Mouse (Mus musculus) erythroblast, embryonic 14.5 days (primary cell): ENCODE results near the gene Mymx. TPM values are rescaled to one million over a fixed set of nuclear protein-coding genes. Genes with fewer than 3 reads are reported as not detected.

ENCODE experiments used
- H3K27me3 ChIP-seq: 2 replicates; pipeline ENCODE4 v1.6.1; 2012; ENCODE audit warnings: inconsistent platforms; ENCODE audit not compliant: control insufficient read depth
- H3K36me3 ChIP-seq: 2 replicates; pipeline ENCODE4 v1.6.1; 2012; ENCODE audit warnings: mild to moderate bottlenecking, inconsistent platforms; ENCODE audit not compliant: control insufficient read depth
- H3K4me1 ChIP-seq: 2 replicates; pipeline ENCODE4 v1.6.1; 2012; ENCODE audit warnings: inconsistent platforms; ENCODE audit not compliant: control insufficient read depth
- H3K4me3 ChIP-seq: replicated peaks from 2 replicates; pipeline ENCODE3; 2012; ENCODE audit warnings: moderate library complexity, mild to moderate bottlenecking, inconsistent platforms
- H3K9me3 ChIP-seq: 2 replicates; pipeline ENCODE4 v1.6.1; 2012; ENCODE audit warnings: low read length, inconsistent platforms, mixed read lengths; ENCODE audit not compliant: control insufficient read depth
- GATA1 ChIP-seq: IDR thresholded peaks from 2 replicates; pipeline ENCODE4 v1.6.1; 2012; ENCODE audit warnings: low read length, inconsistent platforms, mixed read lengths
- TAL1 ChIP-seq: IDR thresholded peaks from 3 replicates; pipeline ENCODE4 v1.6.1; 2012; ENCODE audit warnings: low read length, inconsistent platforms, mixed read lengths
- polyA plus RNA-seq: library from polyadenylated mRNA; stranded (reverse); fragments of >175 nt; gene quantifications from 2 replicates; pipeline ENCODE4 v1.2.3, GENCODE M21; 2012

Gene Mymx
- polyA plus RNA-seq, 1 experiment, result 0.44 TPM

GRCm38 (mm10) chr17:45585725-45586448 lies 16.0 kb downstream of the Mymx start:
- H3K4me1 ChIP-seq, result peaks cover 87% of the 10 kb centered on the region
- no peaks in the 10 kb centered on the region; the same call in 1 of the 2 replicates for H3K27me3 ChIP-seq
- H3K4me3 ChIP-seq, result no peak overlapping the region
- H3K36me3 ChIP-seq, result peaks cover 81% of the 10 kb centered on the region
- H3K9me3 ChIP-seq, result peaks cover 16% of the 10 kb centered on the region
- TF ChIP-seq TAL1, result no peak
- TF ChIP-seq GATA1, result no peak

DNA sequence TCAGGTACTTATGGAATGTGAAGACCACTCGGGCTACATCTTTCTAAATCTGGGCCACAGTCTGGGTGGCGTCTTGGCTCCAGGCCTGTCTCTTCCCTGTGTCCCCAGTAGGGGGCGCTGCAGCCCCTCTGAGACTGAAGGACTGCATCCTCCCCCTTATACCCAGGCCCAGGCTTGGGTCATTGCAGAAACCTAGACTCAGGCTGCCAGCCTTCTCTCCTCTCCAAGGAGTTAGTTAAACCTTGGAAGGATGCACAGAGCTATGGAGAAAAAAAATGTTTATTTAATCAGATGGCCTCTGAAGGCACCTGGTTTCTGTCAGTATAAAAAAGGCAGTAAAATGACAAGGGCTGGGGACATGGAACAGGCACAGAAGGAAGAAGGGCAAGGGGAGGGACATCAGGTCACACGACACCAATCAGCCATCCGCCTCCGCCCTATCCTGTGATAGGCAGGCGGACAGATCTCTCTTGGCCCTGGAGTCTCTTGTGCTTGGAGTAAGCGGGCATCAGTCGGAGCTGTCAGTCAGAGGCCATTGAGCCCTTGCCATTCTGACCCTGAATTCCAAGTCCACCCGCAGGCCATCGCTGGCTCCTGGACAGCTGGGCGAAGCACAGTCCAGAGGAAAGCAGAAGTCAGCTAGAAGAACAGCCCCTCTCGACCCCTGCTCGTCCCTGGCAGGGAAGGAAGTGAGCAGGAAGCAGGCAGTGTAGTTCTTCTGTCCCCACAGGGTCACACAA lies 16.8 kb downstream of the Mymx start:
- Histone ChIP-seq H3K27me3 (no peaks in the 10 kb centered on the region; the same call in 1 of the 2 replicates), H3K4me3 (no peak overlapping the region), H3K4me1 (peaks cover 84% of the 10 kb centered on the region), H3K36me3 (peaks cover 74% of the 10 kb centered on the region), H3K9me3 (peaks cover 16% of the 10 kb centered on the region)
- no peak for TF ChIP-seq TAL1
- no peak for TF ChIP-seq GATA1

GRCm38 (mm10) chr17:45584096-45584896 lies 17.6 kb downstream of the Mymx start:
- no peak overlapping the region for H3K4me3 ChIP-seq
- TF ChIP-seq TAL1 (no peak), GATA1 (no peak)
- H3K4me1 ChIP-seq, result peaks cover 84% of the 10 kb centered on the region
- H3K36me3 ChIP-seq, result peaks cover 65% of the 10 kb centered on the region
- H3K27me3 ChIP-seq, result no peaks in the 10 kb centered on the region; the same call in 1 of the 2 replicates
- peaks cover 16% of the 10 kb centered on the region for H3K9me3 ChIP-seq

DNA sequence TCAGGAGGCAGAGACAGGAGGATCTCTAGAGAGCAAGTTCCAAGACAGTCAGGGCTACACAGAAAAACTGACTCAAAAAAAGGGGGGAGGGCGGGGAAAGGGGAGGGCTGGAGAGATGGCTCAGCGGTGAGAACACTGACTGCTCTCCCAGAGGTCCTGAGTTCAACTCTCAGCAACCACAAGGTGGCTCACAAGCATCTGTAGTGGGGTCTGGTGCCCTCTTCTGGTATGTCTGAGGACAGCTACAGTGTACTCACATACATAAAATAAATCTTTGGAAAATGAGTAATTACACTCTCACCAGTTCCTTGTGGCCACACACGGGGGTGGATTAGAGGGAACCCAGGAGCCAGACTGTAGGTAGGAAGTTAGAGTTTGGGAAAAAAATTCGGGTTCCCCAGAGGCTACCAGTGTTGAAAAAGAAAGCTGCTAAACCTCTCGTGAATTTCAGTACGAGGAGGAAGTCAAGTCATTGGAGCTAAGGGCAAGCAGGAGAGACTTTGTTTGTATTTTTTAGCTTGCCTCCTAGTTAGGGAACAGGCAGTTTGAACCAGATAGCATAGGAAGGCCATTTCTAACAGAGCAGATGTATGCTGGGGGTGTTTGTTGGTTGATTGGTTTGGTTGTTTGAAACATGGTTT lies 19.1 kb downstream of the Mymx start:
- Histone ChIP-seq H3K4me3 (peak overlapping the region; percentile 25), H3K27me3 (no peaks in the 10 kb centered on the region; the same call in 1 of the 2 replicates), H3K36me3 (peaks cover 51% of the 10 kb centered on the region), H3K4me1 (peaks cover 79% of the 10 kb centered on the region), H3K9me3 (peaks cover 10% of the 10 kb centered on the region)
- TF ChIP-seq TAL1, result no peak
- TF ChIP-seq GATA1, result no peak

DNA sequence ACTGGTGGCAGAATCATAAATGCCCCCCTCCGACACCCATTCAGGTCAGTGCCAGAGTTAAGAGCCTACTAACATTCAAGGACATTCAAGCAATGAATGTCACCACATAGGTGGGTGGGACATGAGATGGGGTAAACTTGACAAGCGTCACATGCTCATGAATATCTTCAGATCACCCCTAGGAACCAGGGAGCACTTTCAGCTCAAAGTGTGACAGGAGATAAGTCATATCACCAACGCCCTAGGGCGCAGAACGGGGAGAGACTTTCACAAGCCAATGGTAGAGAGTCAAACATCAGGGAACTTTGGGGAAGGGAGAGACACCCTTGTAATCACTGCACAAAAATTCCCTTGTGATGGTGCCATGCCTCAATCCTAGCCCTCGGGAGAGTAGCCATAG lies 19.7 kb downstream of the Mymx start:
- TF ChIP-seq TAL1, result peak; percentile 24; the same call in 1 of the 3 replicates
- TF ChIP-seq GATA1, result peak; percentile 58
- no peaks in the 10 kb centered on the region; the same call in 1 of the 2 replicates for H3K27me3 ChIP-seq
- H3K4me1 ChIP-seq, result peaks cover 79% of the 10 kb centered on the region
- peaks cover 9% of the 10 kb centered on the region for H3K9me3 ChIP-seq
- peaks cover 44% of the 10 kb centered on the region for H3K36me3 ChIP-seq
- H3K4me3 ChIP-seq, result peak overlapping the region; percentile 25

GRCm38 (mm10) chr17:45581567-45581983 lies 20.3 kb downstream of the Mymx start:
- Histone ChIP-seq H3K4me1 (peaks cover 75% of the 10 kb centered on the region), H3K36me3 (peaks cover 38% of the 10 kb centered on the region), H3K9me3 (peaks cover 3% of the 10 kb centered on the region), H3K27me3 (no peaks in the 10 kb centered on the region), H3K4me3 (peak overlapping the region; percentile 19)
- TF ChIP-seq TAL1 (no peak), GATA1 (no peak)

- Histone ChIP-seq H3K36me3 (peaks cover 33% of the 10 kb centered on the region), H3K9me3 (no peaks in the 10 kb centered on the region), H3K27me3 (no peaks in the 10 kb centered on the region), H3K4me3 (no peak overlapping the region), H3K4me1 (peaks cover 69% of the 10 kb centered on the region)
- TF ChIP-seq GATA1 (no peak), TAL1 (no peak)
Observed at GRCm38 (mm10) chr17:45580958-45581477, 20.9 kb downstream of the Mymx start.

DNA sequence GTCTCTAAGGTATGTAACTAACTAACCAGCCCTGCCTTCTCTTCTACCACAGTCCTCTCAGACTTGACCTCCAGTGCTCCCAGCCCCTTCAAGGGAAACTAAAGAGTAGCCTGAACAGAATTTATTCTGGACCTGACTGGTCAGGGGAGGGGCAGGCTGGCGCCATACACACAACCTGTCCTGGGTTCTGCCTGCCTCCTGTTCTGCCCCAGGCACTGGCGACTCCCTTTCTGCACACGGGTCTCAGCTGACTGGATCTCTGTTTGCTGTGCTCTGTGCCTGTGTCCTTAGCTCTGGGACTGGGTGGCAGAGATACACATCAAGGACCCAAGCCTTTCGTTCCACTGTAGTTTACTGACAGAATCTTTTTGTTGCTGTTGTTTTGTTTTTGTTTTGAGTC lies 22.3 kb downstream of the Mymx start:
- Histone ChIP-seq H3K9me3 (no peaks in the 10 kb centered on the region), H3K4me3 (no peak overlapping the region), H3K36me3 (peaks cover 18% of the 10 kb centered on the region), H3K27me3 (no peaks in the 10 kb centered on the region), H3K4me1 (peaks cover 63% of the 10 kb centered on the region)
- TF ChIP-seq GATA1, result no peak
